Mouse (Mus musculus) myocyte (in vitro differentiated cells): ENCODE results near the gene Tmem171.

ENCODE experiments used
- CEBPB ChIP-seq: IDR thresholded peaks from 2 replicates; pipeline ENCODE4 v1.6.1; 2011; ENCODE audit warnings: mild to moderate bottlenecking, moderate library complexity; ENCODE audit not compliant: poor library complexity, insufficient read depth, severe bottlenecking
- E2F4 ChIP-seq: IDR thresholded peaks from one replicate; pipeline ENCODE4 v1.6.1; 2011; ENCODE audit warnings: mild to moderate bottlenecking, control low read depth, moderate library complexity; ENCODE audit not compliant: insufficient read depth
- MAX ChIP-seq: IDR thresholded peaks from one replicate; pipeline ENCODE4 v1.6.1; 2011; ENCODE audit warnings: low read depth, mild to moderate bottlenecking, control low read depth
- MYOG ChIP-seq, 3 experiments: IDR thresholded peaks; one replicate each; pipeline ENCODE4 v1.6.1; 2011; ENCODE audit warnings: control low read depth in 2 of 3, low read depth in 2 of 3, mild to moderate bottlenecking in 2 of 3; ENCODE audit not compliant: insufficient read length in 2 of 3, control insufficient read depth in 1 of 3, insufficient read depth in 1 of 3
- POLR2A ChIP-seq: IDR thresholded peaks from one replicate; pipeline ENCODE4 v1.6.1; 2011; ENCODE audit warnings: low read depth, mild to moderate bottlenecking, control low read depth, moderate library complexity; ENCODE audit not compliant: insufficient read length
- POLR2AphosphoS2 ChIP-seq: IDR thresholded peaks from one replicate; pipeline ENCODE4 v1.6.1; 2011; ENCODE audit warnings: low read depth, control low read depth; ENCODE audit not compliant: insufficient read length
- TCF12 ChIP-seq: IDR thresholded peaks from one replicate; pipeline ENCODE4 v1.6.1; 2011; ENCODE audit warnings: mild to moderate bottlenecking, control low read depth; ENCODE audit not compliant: poor library complexity, insufficient read depth, severe bottlenecking
- TCF3 ChIP-seq: IDR thresholded peaks from one replicate; pipeline ENCODE4 v1.6.1; 2011; ENCODE audit warnings: low read depth, control low read depth; ENCODE audit not compliant: insufficient read length
- USF1 ChIP-seq: IDR thresholded peaks from one replicate; pipeline ENCODE4 v1.6.1; 2011; ENCODE audit warnings: low read depth, mild to moderate bottlenecking, control low read depth, moderate library complexity

DNA sequence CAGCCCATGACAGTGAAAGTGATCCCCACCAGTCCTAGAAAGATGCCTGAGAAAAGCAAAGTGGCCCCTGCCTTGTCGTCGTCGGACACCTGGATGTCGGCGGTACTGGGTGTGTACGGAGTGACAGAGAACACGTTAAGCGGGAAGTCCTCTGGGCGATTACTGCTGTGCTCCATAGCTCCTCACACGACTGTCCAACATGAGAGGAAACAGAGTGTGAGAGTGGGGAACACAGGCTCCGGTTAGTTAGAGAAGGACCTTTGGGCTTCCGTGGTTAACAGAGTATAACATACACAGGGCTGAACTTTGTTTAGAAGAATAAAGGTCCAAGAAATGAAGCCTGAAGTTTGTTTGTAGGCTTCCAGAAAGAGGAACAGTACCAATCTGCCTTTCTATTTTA, 57.5 kb downstream of the Tmem171 start, which contains the start of gene Tmem174:
- TF ChIP-seq POLR2A (no peak), TCF3 (no peak), MYOG (IDR thresholded peaks at IDR 0.05; ENCODE audit: control insufficient read depth in 1 of 3, insufficient read depth in 1 of 3, insufficient read length in 2 of 3, low read depth in 2 of 3) (no peak), USF1 (no peak), E2F4 (no peak), CEBPB (no peak), MAX (no peak), POLR2AphosphoS2 (no peak), TCF12 (no peak)
